Mouse (Mus musculus): Measurements from ENCODE around the gene Mgarp.
"Not testable (repeated sequence)": the region's sequence is repeated elsewhere in the genome, so short reads cannot be mapped to it uniquely, and the experiment has no call there.

The Mgarp gene

GRCm38 (mm10) chr3:51397700-51398299 is 1.3 kb upstream of the Mgarp start:
- DNase-seq (ENCODE audit: extremely low read depth, low read depth), result no peak

- no peak for DNase-seq (ENCODE audit: extremely low read depth, low read depth)
Measured at GRCm38 (mm10) chr3:51395461-51396145, 935 bp downstream of the Mgarp start.

GRCm38 (mm10) chr3:51394881-51395280 is 1.7 kb downstream of the Mgarp start:
- no peak for DNase-seq (ENCODE audit: extremely low read depth, low read depth)

- no peak for DNase-seq (ENCODE audit: extremely low read depth, low read depth)
Measured at GRCm38 (mm10) chr3:51393651-51394050, 2.9 kb downstream of the Mgarp start.

- not testable (repeated sequence) for DNase-seq (ENCODE audit: extremely low read depth, low read depth)
Measured at GRCm38 (mm10) chr3:51393018-51393417, 3.5 kb downstream of the Mgarp start.

GRCm38 (mm10) chr3:51391591-51391990 is 4.9 kb downstream of the Mgarp start:
- DNase-seq (ENCODE audit: extremely low read depth, low read depth), result no peak

- DNase-seq (ENCODE audit: extremely low read depth, low read depth), result no peak
Measured at GRCm38 (mm10) chr3:51391095-51391494, 5.4 kb downstream of the Mgarp start.

- peak; percentile 61 for DNase-seq (ENCODE audit: extremely low read depth, low read depth)
Measured at GRCm38 (mm10) chr3:51388904-51389303, 7.6 kb downstream of the Mgarp start.

GRCm38 (mm10) chr3:51387868-51388381 is 8.6 kb downstream of the Mgarp start:
- no peak for DNase-seq (ENCODE audit: extremely low read depth, low read depth)

- DNase-seq (ENCODE audit: extremely low read depth, low read depth), result no peak
Measured at GRCm38 (mm10) chr3:51387134-51387451, 9.4 kb downstream of the Mgarp start.

GRCm38 (mm10) chr3:51386441-51387133 is 10.0 kb downstream of the Mgarp start:
- DNase-seq (ENCODE audit: extremely low read depth, low read depth), result no peak

- DNase-seq (ENCODE audit: extremely low read depth, low read depth), result no peak
Measured at GRCm38 (mm10) chr3:51383409-51383808, 13.1 kb downstream of the Mgarp start.

GRCm38 (mm10) chr3:51380660-51381014 is 15.9 kb downstream of the Mgarp start:
- DNase-seq (ENCODE audit: extremely low read depth, low read depth), result no peak

- no peak for DNase-seq (ENCODE audit: extremely low read depth, low read depth)
Measured at GRCm38 (mm10) chr3:51379786-51380659, 16.5 kb downstream of the Mgarp start.

GRCm38 (mm10) chr3:51378665-51378946 is 17.9 kb downstream of the Mgarp start:
- DNase-seq (ENCODE audit: extremely low read depth, low read depth), result no peak

GRCm38 (mm10) chr3:51377878-51378664 is 18.5 kb downstream of the Mgarp start:
- peak; percentile 74 for DNase-seq (ENCODE audit: extremely low read depth, low read depth)

- peak; percentile 78 for DNase-seq (ENCODE audit: extremely low read depth, low read depth)
Measured at GRCm38 (mm10) chr3:51375307-51376265, 21.0 kb downstream of the Mgarp start.

GRCm38 (mm10) chr3:51373544-51373943 is 23.0 kb downstream of the Mgarp start:
- DNase-seq (ENCODE audit: extremely low read depth, low read depth), result no peak

- DNase-seq (ENCODE audit: extremely low read depth, low read depth), result no peak
Measured at GRCm38 (mm10) chr3:51372883-51373282, 23.7 kb downstream of the Mgarp start.

GRCm38 (mm10) chr3:51371826-51372225 is 24.7 kb downstream of the Mgarp start:
- no peak for DNase-seq (ENCODE audit: extremely low read depth, low read depth)

Measured in MEL-GATA-1-ER (cell line).